Mouse (Mus musculus): ENCODE data around the gene Cadm4. TPM values are rescaled to one million over a fixed set of nuclear protein-coding genes. Genes with fewer than 3 reads are reported as not detected.
A peak's percentile ranks its signal among the peaks of the same experiment; 100 is the strongest.
"Not testable (repeated sequence)": the region's sequence is repeated elsewhere in the genome, so short reads cannot be mapped to it uniquely, and the experiment has no call there.

Gene Cadm4
- polyA plus RNA-seq, 1 experiment from 2014 or later = 1.3 TPM

DNA sequence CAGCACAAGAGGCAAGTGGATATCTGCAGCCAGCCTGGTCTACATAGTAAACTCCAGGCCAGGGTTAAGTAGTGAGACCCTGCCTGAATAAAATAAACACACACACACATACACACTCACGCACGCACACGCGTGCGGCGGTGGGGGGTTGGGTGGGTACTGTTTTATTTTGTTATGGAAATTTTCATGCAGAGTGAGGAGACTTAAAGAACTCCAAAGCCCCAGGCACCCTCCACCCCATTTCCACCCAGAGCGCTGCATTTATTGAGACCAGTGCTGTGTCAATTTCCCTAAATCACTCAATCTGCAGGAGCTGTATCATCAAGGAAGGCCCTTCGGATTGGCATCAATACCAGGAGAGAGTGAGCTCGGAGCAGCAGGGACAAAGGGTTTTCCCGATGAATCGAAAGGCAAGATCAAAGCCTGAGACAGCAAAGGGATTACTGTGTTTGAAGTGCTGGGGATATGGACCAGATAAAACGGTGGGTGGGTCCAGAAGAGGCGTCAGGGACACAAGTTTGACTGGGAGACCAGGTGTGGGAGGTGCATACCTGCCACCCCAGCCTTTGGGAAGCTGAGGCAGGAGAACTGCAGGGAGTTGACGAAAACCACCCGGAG, 23.7 kb downstream of the Cadm4 start:
- H3K9ac ChIP-seq = 0 out of 2 replicates have a peak overlapping the region, but pooled peaks have one; percentile 22
- H3K27me3 ChIP-seq = peaks cover 30% of the 10 kb centered on the region
- H3K4me2 ChIP-seq = peak overlapping the region; percentile 87
- H3K4me3 ChIP-seq = peak overlapping the region; percentile 67
- 32% methylated on average over 15 of the region's 15 CpGs for WGBS
- peaks cover 34% of the 10 kb centered on the region for H3K4me1 ChIP-seq (replicated peaks)
- ATAC-seq (replicated peaks; ENCODE audit: insufficient number of reproducible peaks, insufficient read depth, low FRiP score, low read depth) = no peak
- H3K27ac ChIP-seq = peak overlapping the region; percentile 99
- H3K36me3 ChIP-seq = no peaks in the 10 kb centered on the region
- H3K9me3 ChIP-seq (replicated peaks) = no peaks in the 10 kb centered on the region

DNA sequence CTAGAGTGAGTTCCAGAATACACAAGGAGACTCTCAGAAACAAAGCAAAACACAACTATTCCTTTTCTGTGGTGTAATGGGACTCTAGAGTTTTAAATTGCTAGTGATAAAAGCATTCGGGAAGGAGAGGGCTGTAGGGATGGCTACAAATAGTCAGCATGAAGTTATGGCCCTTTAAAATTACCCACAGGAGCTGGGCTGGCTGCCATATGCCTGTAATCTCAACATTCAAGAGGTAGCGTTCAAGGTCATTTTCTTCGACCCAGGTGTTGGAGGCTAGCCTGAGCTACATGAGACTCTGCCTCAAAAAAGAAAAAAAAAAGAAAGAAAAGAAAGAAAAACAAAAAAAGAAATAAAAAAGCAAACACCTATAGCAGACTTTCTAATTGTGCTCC, 24.2 kb downstream of the Cadm4 start:
- Histone ChIP-seq H3K36me3 (no peaks in the 10 kb centered on the region), H3K9ac (peak overlapping the region; percentile 90; the same call in 1 of the 2 replicates), H3K27ac (peak overlapping the region; percentile 99), H3K4me2 (peak overlapping the region; percentile 87), H3K27me3 (peaks cover 24% of the 10 kb centered on the region), H3K9me3 (replicated peaks) (no peaks in the 10 kb centered on the region), H3K4me3 (peak overlapping the region; percentile 67), H3K4me1 (replicated peaks) (peaks cover 33% of the 10 kb centered on the region)
- ATAC-seq (replicated peaks; ENCODE audit: insufficient number of reproducible peaks, insufficient read depth, low FRiP score, low read depth) = no peak
- WGBS = 11% methylated on average over 3 of the region's 3 CpGs

DNA sequence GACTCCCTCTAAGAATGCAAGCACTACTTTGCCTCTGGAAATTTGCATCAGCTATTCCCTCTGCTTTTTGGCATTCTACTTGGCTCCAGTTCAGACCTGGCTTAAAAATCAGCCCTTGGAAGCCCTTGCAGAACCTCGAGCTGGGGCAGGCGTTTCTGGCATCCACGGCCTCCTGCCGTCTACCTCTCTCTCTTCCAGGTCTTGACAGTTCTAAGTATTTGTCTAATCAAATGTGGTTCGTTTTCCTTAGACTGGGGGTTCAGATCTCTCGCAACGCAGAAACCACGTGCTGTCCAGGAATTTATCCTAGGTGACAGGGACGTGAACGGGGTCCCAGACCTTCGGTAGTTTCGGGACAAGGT, 24.6 kb downstream of the Cadm4 start:
- H3K27ac ChIP-seq = peak overlapping the region; percentile 99
- peaks cover 33% of the 10 kb centered on the region for H3K4me1 ChIP-seq (replicated peaks)
- peak overlapping the region; percentile 67 for H3K4me3 ChIP-seq
- H3K9ac ChIP-seq = peak overlapping the region; percentile 90
- peaks cover 21% of the 10 kb centered on the region for H3K27me3 ChIP-seq
- H3K9me3 ChIP-seq (replicated peaks) = no peaks in the 10 kb centered on the region
- H3K4me2 ChIP-seq = peak overlapping the region; percentile 87
- ATAC-seq (replicated peaks; ENCODE audit: insufficient number of reproducible peaks, insufficient read depth, low FRiP score, low read depth) = peak; percentile 14; the same call in 1 of the 2 replicates
- H3K36me3 ChIP-seq = no peaks in the 10 kb centered on the region
- WGBS = 3% methylated on average over 12 of the region's 12 CpGs

DNA sequence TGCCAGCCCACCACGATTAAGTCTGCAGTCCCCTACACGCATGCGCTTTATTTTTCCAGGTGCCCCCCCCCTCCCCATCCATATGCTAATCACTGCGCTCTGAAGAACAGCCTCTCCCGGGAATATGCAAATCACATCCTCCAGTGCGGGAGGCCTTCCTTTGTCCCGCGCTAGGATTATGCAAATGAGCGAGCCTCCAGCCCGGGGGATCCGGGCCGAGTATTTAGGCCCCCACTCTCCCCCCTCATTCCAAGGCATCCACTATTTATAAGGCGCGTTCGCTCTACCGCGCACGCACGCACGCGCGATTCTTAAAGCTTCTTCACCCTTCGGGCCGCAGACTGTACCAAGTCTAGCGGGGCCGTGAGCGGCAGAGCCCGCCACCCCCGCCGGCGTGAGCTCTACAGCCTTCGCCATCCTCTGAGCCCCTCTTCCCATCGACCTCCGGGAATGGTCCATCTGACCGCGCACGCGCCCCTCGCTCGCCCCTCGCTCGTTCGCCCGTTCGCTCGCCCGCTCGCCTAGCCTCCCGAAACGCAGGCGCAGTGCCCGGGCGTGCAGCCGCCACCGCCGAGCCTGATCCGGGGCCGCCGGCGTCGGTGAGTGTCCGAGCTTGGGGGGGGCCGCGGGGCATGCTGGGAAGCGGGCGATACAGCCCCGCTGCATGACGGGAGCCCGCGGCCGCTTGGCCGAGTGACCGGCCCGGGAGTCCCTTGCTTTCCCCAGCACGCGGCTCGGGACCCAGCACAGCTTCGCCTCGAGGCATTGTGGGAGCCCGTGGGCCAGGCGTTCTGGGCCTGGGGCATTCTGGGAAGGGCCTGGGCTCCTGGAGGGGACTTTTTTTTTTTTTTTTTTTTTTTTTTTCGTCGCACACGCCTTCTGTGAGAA, 25.3 kb downstream of the Cadm4 start, which contains the start of gene Zfp428:
TSS of gene Zfp428 (plus strand) at position 169 of the 888 bp plus-strand sequence.
- under 1% methylated on average over 84 of the region's 84 CpGs for WGBS
- ATAC-seq (replicated peaks; ENCODE audit: insufficient number of reproducible peaks, insufficient read depth, low FRiP score, low read depth) = peak; percentile 88

DNA sequence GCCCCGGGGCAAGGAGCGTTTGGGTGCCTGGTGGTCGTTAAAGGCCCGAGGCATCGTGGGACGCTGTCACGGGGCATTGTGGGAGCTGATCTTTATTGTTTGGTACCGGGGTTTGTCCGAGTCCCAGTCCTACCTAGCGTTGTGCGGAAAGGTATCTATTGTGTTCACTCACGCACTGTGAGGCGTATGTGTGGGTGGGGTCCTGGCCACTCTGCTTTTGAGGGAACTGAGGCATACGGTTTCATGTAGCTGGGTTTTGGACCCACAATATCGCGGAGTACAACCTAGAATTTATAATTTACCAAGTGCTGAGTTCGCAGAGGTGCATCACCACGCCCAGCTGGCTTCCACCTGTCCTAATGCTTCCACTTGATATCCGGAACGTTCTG, 25.9 kb downstream of the Cadm4 start:
- Histone ChIP-seq H3K4me2 (peak overlapping the region; percentile 87), H3K27ac (peak overlapping the region; percentile 99), H3K4me3 (peak overlapping the region; percentile 67), H3K9me3 (replicated peaks) (no peaks in the 10 kb centered on the region), H3K27me3 (peaks cover 8% of the 10 kb centered on the region; the same call in 1 of the 2 replicates), H3K36me3 (no peaks in the 10 kb centered on the region), H3K4me1 (replicated peaks) (peaks cover 33% of the 10 kb centered on the region), H3K9ac (peak overlapping the region; percentile 90)
- no peak for ATAC-seq (replicated peaks; ENCODE audit: insufficient number of reproducible peaks, insufficient read depth, low FRiP score, low read depth)
- 2% methylated on average over 20 of the region's 20 CpGs for WGBS

More for the DNA sequence above, 25.3 kb downstream of the Cadm4 start, which contains the start of gene Zfp428:
- H3K4me2 ChIP-seq = peak within 1 kb of the TSS; percentile 87
- no peaks in the 10 kb centered on the region for H3K36me3 ChIP-seq
- peaks cover 33% of the 10 kb centered on the region for H3K4me1 ChIP-seq (replicated peaks)
- H3K27me3 ChIP-seq = peaks cover 14% of the 10 kb centered on the region
- peak within 1 kb of the TSS; percentile 67 for H3K4me3 ChIP-seq
- H3K9ac ChIP-seq = peak within 1 kb of the TSS; percentile 90
- H3K9me3 ChIP-seq (replicated peaks) = no peaks in the 10 kb centered on the region
- H3K27ac ChIP-seq = peak within 1 kb of the TSS; percentile 99

DNA sequence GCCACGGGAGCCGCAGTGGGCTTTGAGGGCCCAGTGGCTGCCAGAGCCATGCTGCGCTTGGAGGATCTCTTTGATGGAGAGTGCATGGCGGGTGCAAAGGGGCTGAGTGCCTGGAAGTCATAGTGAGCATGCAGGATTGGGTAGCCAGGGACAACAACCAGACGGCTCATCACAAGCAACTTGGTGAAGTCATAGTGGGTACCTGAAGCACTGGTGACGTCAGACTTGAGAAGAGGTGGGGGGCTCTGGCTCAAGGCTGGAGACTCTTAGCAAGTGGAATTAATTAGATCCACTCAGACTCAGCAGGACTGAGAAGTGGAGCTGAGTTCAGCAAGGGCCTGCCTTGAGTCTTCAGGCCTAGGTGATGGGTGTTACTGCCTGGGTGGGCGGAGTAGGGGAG, 30.5 kb downstream of the Cadm4 start, which contains the start of gene AC161166.1:
TSS of gene AC161166.1 (minus strand) at position 101 of the 400 bp plus-strand sequence.
- Histone ChIP-seq H3K4me2 (no peak within 1 kb of the TSS), H3K9ac (no peak within 1 kb of the TSS), H3K4me1 (replicated peaks) (peaks cover 8% of the 10 kb centered on the region; the same call in 1 of the 2 replicates), H3K27ac (no peak within 1 kb of the TSS), H3K36me3 (peaks cover 7% of the 10 kb centered on the region; the same call in 1 of the 2 replicates), H3K9me3 (replicated peaks) (no peaks in the 10 kb centered on the region), H3K27me3 (no peaks in the 10 kb centered on the region), H3K4me3 (no peak within 1 kb of the TSS)
- WGBS = 94% methylated on average over 7 of the region's 7 CpGs
- ATAC-seq (replicated peaks; ENCODE audit: insufficient number of reproducible peaks, insufficient read depth, low FRiP score, low read depth) = no peak

DNA sequence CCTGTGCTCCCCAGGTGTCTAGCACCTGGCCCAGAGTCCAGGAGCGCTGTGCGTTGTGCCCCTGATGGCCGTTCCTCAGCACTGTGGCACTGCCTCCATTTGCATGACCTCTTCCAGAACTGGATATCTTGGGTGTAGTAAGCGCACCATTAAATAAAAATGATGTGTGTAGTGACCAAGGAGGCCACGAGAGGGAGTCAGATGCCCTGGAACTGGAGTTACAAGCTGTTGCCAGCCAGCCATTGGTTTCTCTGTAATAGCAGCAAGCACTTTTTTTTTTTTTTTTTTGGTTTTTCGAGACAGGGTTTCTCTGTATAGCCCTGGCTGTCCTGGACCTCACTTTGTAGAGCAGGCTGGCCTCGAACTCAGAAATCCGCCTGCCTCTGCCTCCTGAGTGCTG, 34.5 kb downstream of the Cadm4 start:
- ATAC-seq (replicated peaks; ENCODE audit: insufficient number of reproducible peaks, insufficient read depth, low FRiP score, low read depth); H3K27ac ChIP-seq; H3K9ac ChIP-seq; H3K4me1 ChIP-seq (replicated peaks); H3K4me3 ChIP-seq; H3K27me3 ChIP-seq; H3K9me3 ChIP-seq (replicated peaks); H3K36me3 ChIP-seq; H3K4me2 ChIP-seq: not testable (repeated sequence)
- 78% methylated on average over 8 of the region's 8 CpGs for WGBS

DNA sequence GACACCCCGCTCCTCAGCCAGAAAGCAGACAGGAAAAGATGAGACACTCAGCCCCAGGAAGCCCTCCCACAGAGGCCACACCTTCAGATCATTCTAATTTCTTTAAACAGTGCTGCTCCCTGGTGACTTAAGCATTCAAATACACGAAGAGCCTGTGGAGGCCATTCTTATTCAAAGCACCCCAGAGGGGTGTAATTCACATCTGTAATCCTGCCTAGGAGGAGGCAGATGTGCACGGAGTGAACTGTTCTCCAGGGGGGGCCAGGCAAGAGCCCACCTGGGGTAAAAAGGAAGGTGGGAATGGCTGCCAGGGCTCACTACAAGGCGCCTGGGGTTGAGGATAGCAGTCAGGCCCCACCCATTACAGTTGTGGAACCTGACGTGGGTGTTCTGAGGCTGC, 35.3 kb downstream of the Cadm4 start:
- whole genome bisulfite sequencing = 60% methylated on average over 5 of the region's 5 CpGs
- Histone ChIP-seq H3K27me3 (no peaks in the 10 kb centered on the region), H3K4me2 (no peak overlapping the region), H3K9me3 (replicated peaks) (no peaks in the 10 kb centered on the region), H3K4me1 (replicated peaks) (no peaks in the 10 kb centered on the region), H3K9ac (no peak overlapping the region), H3K4me3 (no peak overlapping the region), H3K36me3 (peaks cover 7% of the 10 kb centered on the region; the same call in 1 of the 2 replicates), H3K27ac (no peak overlapping the region)
- ATAC-seq (replicated peaks; ENCODE audit: insufficient number of reproducible peaks, insufficient read depth, low FRiP score, low read depth) = no peak

DNA sequence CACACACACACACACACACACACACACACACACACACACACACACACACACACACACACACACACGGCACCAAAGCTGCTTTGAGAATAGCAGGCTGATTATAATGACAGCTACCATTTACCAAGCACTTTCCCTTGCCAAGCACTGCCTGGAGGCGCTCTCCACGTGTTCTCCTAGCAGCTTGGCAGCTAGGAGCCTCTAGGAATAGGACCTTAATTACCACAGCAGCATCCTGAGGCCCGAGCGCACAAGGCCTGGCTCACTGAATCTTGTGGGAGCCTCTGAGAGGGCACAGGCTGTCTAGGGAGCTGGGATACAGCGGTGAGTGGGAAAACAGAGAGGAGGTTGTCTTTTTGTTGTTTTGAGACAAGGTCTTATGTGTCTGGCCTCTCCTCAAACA, 35.8 kb downstream of the Cadm4 start:
- H3K9me3 ChIP-seq (replicated peaks) = no peaks in the 10 kb centered on the region
- WGBS = 60% methylated on average over 6 of the region's 6 CpGs
- H3K4me3 ChIP-seq = no peak overlapping the region
- H3K27me3 ChIP-seq = no peaks in the 10 kb centered on the region
- no peak overlapping the region for H3K27ac ChIP-seq
- ATAC-seq (replicated peaks; ENCODE audit: insufficient number of reproducible peaks, insufficient read depth, low FRiP score, low read depth) = no peak
- no peaks in the 10 kb centered on the region for H3K4me1 ChIP-seq (replicated peaks)
- H3K9ac ChIP-seq = no peak overlapping the region
- no peak overlapping the region for H3K4me2 ChIP-seq
- peaks cover 7% of the 10 kb centered on the region; the same call in 1 of the 2 replicates for H3K36me3 ChIP-seq

DNA sequence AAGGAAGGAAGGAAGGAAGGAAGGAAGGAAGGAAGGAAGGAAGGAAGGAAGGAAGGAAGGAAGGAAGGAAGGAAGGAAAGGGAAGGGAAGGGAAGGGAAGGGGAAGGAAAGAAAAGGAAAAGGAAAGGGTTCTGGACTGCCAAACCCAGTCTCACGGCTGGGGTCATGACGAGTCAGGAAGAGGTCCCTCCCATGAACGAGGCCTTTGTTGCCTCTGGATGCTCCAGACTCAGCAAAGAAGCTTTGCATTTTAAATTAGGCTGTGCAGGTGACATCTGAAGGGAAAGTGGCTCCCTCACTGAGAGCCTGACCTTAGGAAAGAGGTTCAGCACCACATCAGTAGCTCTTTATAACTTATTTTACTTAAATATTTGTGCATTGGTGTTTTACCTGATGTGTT, 37.3 kb downstream of the Cadm4 start:
- no peak overlapping the region for H3K9ac ChIP-seq
- no peaks in the 10 kb centered on the region for H3K4me1 ChIP-seq (replicated peaks)
- no peaks in the 10 kb centered on the region for H3K9me3 ChIP-seq (replicated peaks)
- H3K36me3 ChIP-seq = peaks cover 7% of the 10 kb centered on the region; the same call in 1 of the 2 replicates
- H3K27ac ChIP-seq = no peak overlapping the region
- no peaks in the 10 kb centered on the region for H3K27me3 ChIP-seq
- no peak overlapping the region for H3K4me3 ChIP-seq
- 53% methylated on average over 3 of the region's 3 CpGs for WGBS
- no peak for ATAC-seq (replicated peaks; ENCODE audit: insufficient number of reproducible peaks, insufficient read depth, low FRiP score, low read depth)
- H3K4me2 ChIP-seq = no peak overlapping the region

DNA sequence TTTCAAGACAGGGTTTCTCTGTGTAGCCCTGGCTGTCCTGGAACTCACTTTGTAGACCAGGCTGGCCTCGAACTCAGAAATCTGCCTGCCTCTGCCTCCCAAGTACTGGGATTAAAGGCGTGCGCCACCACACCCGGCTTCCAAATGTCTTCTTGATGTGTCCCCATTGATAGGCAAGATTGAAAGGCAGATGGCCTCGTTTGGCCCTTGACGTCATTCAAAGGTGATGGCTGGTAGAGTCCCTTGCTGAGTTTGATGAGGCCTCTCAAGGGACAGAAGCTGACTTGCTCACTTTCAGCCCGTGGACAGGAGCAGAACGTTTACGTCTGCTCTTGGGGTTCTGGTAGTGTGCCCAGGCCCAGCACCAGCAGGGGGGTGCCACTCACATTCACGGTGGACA, 38.2 kb downstream of the Cadm4 start:
- WGBS = 84% methylated on average over 10 of the region's 10 CpGs
- not testable (repeated sequence) for H3K9me3 ChIP-seq (replicated peaks); H3K27me3 ChIP-seq; ATAC-seq (replicated peaks; ENCODE audit: insufficient number of reproducible peaks, insufficient read depth, low FRiP score, low read depth); H3K9ac ChIP-seq; H3K4me2 ChIP-seq; H3K4me1 ChIP-seq (replicated peaks); H3K4me3 ChIP-seq; H3K27ac ChIP-seq; H3K36me3 ChIP-seq
